Mouse (Mus musculus) cerebellum, postnatal 4 days (tissue): Measurements from ENCODE around the gene Zeb2.

Experiments used
- DNase-seq, 2 experiments: peaks; one replicate each; pipeline ENCODE4 v3.0.0; 2022; ENCODE audit warnings: low spot score in 2 of 2, mixed read lengths in 1 of 2

Zeb2 gene

GRCm38 (mm10) chr2:45097969-45098368 is 19.2 kb downstream of the Zeb2 start:
- DNase-seq = no peak

- DNase-seq = no peak
Observed at GRCm38 (mm10) chr2:45096638-45097247, 20.5 kb downstream of the Zeb2 start.

GRCm38 (mm10) chr2:45095825-45096224 is 21.4 kb downstream of the Zeb2 start:
- DNase-seq = no peak

- DNase-seq = no peak
Observed at GRCm38 (mm10) chr2:45094371-45094967, 22.7 kb downstream of the Zeb2 start.

GRCm38 (mm10) chr2:45093479-45093878 is 23.7 kb downstream of the Zeb2 start:
- no peak for DNase-seq

- no peak for DNase-seq
Observed at GRCm38 (mm10) chr2:45092654-45093053, 24.5 kb downstream of the Zeb2 start.

GRCm38 (mm10) chr2:45090529-45091297 is 26.5 kb downstream of the Zeb2 start:
- DNase-seq = no peak

- DNase-seq = no peak
Observed at GRCm38 (mm10) chr2:45089251-45089530, 28.0 kb downstream of the Zeb2 start.

- DNase-seq = no peak
Observed at GRCm38 (mm10) chr2:45088435-45089250, 28.6 kb downstream of the Zeb2 start.

- DNase-seq = no peak
Observed at GRCm38 (mm10) chr2:45087208-45087607, 30.0 kb downstream of the Zeb2 start.

- DNase-seq = no peak
Observed at GRCm38 (mm10) chr2:45085653-45086052, 31.5 kb downstream of the Zeb2 start.

GRCm38 (mm10) chr2:45083042-45083441 is 34.2 kb downstream of the Zeb2 start:
- DNase-seq = no peak

- DNase-seq = no peak
Observed at GRCm38 (mm10) chr2:45081559-45081958, 35.6 kb downstream of the Zeb2 start.

- DNase-seq = no peak
Observed at GRCm38 (mm10) chr2:45077938-45078487, 39.2 kb downstream of the Zeb2 start.

GRCm38 (mm10) chr2:45077383-45077782 is 39.8 kb downstream of the Zeb2 start:
- DNase-seq = no peak

GRCm38 (mm10) chr2:45073025-45073424 is 44.2 kb downstream of the Zeb2 start:
- no peak for DNase-seq

- DNase-seq = no peak
Observed at GRCm38 (mm10) chr2:45071296-45071695, 45.9 kb downstream of the Zeb2 start.

GRCm38 (mm10) chr2:45070612-45071276 is 46.5 kb downstream of the Zeb2 start:
- DNase-seq = no peak

GRCm38 (mm10) chr2:45068792-45069550 is 48.2 kb downstream of the Zeb2 start:
- DNase-seq = no peak

- no peak for DNase-seq
Observed at GRCm38 (mm10) chr2:45067116-45067515, 50.1 kb downstream of the Zeb2 start.
